Comparison of ENCODE assay signal across 18 mouse cellular contexts in genomic region chr10:117115652-117116051, GRCm38 (mm10). TPM values are rescaled to one million over a fixed set of nuclear protein-coding genes. Genes with fewer than 3 reads are reported as not detected.
DNase-seq lines count a peak whose midpoint lies in the region; ATAC-seq and TF ChIP-seq lines count a peak whose summit lies in the region.
"Had no signal": no experiment of that assay in that cellular context is flagged by ENCODE, and none has a peak within 500 bp of the region (broad histone marks: within the 10 kb centered on the region; RNA-seq: fewer than 3 reads in every experiment).

No protein-coding gene starts in this region.

- H3K79me2 ChIP-seq in heart, adult 2 months (replicated peaks; ENCODE audit: control insufficient read depth, insufficient read depth, low read length) = peaks cover 11% of the 10 kb centered on the region

- no peak overlapping the region for H3K9ac ChIP-seq in heart, adult 2 months (ENCODE audit: low read depth, low read length)
- no peak overlapping the region for H3K9ac ChIP-seq in heart, embryonic 16.5 days (ENCODE audit: low read length)
- H3K9ac ChIP-seq in liver, embryonic 13.5 days = peak overlapping the region; percentile 47; the same call in 1 of the 2 replicates
- no peak overlapping the region for H3K9ac ChIP-seq in liver, postnatal 0 days (replicated peaks)
- H3K9ac ChIP-seq: forebrain, embryonic 12.5 days had no signal

- no peak for TF ChIP-seq POLR2A in heart, adult 2 months (IDR thresholded peaks at IDR 0.05; ENCODE audit: insufficient read depth, low read depth, low read length)
- TF ChIP-seq POLR2A in embryonic fibroblast, embryonic 13.5 days (IDR thresholded peaks at IDR 0.05; ENCODE audit: low read depth, low read length) = no peak

- no peak overlapping the region for H3K4me3 ChIP-seq in heart, adult 2 months
- H3K4me3 ChIP-seq in heart, embryonic 16.5 days (ENCODE audit: low read length) = no peak overlapping the region
- no peak overlapping the region for H3K4me3 ChIP-seq in liver, embryonic 13.5 days (replicated peaks)
- no peak overlapping the region for H3K4me3 ChIP-seq in liver, postnatal 0 days (ENCODE audit: low read depth, low read length)
- no peak overlapping the region for H3K4me3 ChIP-seq in embryonic fibroblast, embryonic 13.5 days (ENCODE audit: insufficient read depth, low read length)
- H3K4me3 ChIP-seq: forebrain, embryonic 12.5 days; hindbrain, embryonic 10.5 days had no signal

- no peaks in the 10 kb centered on the region for H3K27me3 ChIP-seq in heart, adult 2 months (ENCODE audit: control insufficient read depth, insufficient read depth, low read length)
- H3K27me3 ChIP-seq in heart, embryonic 16.5 days (ENCODE audit: control insufficient read depth, insufficient read depth, low read length) = no peaks in the 10 kb centered on the region
- H3K27me3 ChIP-seq in liver, embryonic 13.5 days = no peaks in the 10 kb centered on the region
- H3K27me3 ChIP-seq in liver, postnatal 0 days (ENCODE audit: insufficient read depth, low read length) = no peaks in the 10 kb centered on the region
- H3K27me3 ChIP-seq: forebrain, embryonic 12.5 days had no signal

- DNase-seq in heart, adult 2 months = no peak
- no peak for DNase-seq in heart, postnatal 4 days
- DNase-seq in heart, adult 18-20 months = no peak
- no peak for DNase-seq in liver, embryonic 13.5 days
- DNase-seq in liver, postnatal 0 days = no peak
- DNase-seq: adrenal gland, postnatal 36 days; cerebellum, adult 18-20 months; cerebellum, postnatal 36 days; gastrocnemius, postnatal 10 days; kidney, adult 8-10 months; kidney, postnatal 36 days; right cerebral cortex, postnatal 25 days; thymus, postnatal 36 days had no signal

- H3K4me2 ChIP-seq in heart, embryonic 16.5 days (ENCODE audit: low read depth, low read length) = peak overlapping the region; percentile 8; the same call in 1 of the 2 replicates
- H3K4me2 ChIP-seq in liver, embryonic 13.5 days = no peak overlapping the region
- no peak overlapping the region for H3K4me2 ChIP-seq in liver, postnatal 0 days (ENCODE audit: low read depth, low read length)
- H3K4me2 ChIP-seq: forebrain, embryonic 12.5 days had no signal

- WGBS in heart, adult 2 months = 43% methylated on average over 3 of the region's 3 CpGs
- WGBS in heart, embryonic 16.5 days = 44% methylated on average over 3 of the region's 3 CpGs
- WGBS in liver, embryonic 13.5 days (ENCODE audit: insufficient replicate concordance) = 75% methylated on average over 3 of the region's 3 CpGs
- WGBS in liver, postnatal 0 days (ENCODE audit: insufficient replicate concordance) = 74% methylated on average over 3 of the region's 3 CpGs

- no peak for ATAC-seq in heart, embryonic 16.5 days (replicated peaks; ENCODE audit: extremely low read depth, insufficient read depth, low FRiP score)
- ATAC-seq in liver, embryonic 13.5 days (ENCODE audit: low read depth) = no peak
- ATAC-seq in liver, postnatal 0 days = no peak

- no peak for TF ChIP-seq CTCF in heart, adult 2 months (IDR thresholded peaks at IDR 0.05)
- no peak for TF ChIP-seq CTCF in liver, postnatal 0 days (IDR thresholded peaks at IDR 0.05; ENCODE audit: low read depth)
- no peak for TF ChIP-seq CTCF in embryonic fibroblast, embryonic 13.5 days (IDR thresholded peaks at IDR 0.05; ENCODE audit: borderline replicate concordance, insufficient read depth, low read length)

- no peak for TF ChIP-seq EP300 in heart, adult 2 months (IDR thresholded peaks at IDR 0.05; ENCODE audit: insufficient read depth, low read depth, low read length)
- TF ChIP-seq EP300 in liver, postnatal 0 days (IDR thresholded peaks at IDR 0.05; ENCODE audit: low read depth) = no peak

- H3K4me1 ChIP-seq in heart, adult 2 months (ENCODE audit: control insufficient read depth, insufficient read depth, low read length) = peaks cover 26% of the 10 kb centered on the region
- H3K4me1 ChIP-seq in heart, embryonic 16.5 days (ENCODE audit: control insufficient read depth, insufficient read depth, low read length) = peaks cover 50% of the 10 kb centered on the region
- H3K4me1 ChIP-seq in liver, embryonic 13.5 days (replicated peaks) = peaks cover 89% of the 10 kb centered on the region
- peaks cover 47% of the 10 kb centered on the region for H3K4me1 ChIP-seq in liver, postnatal 0 days (ENCODE audit: insufficient read depth)
- H3K4me1 ChIP-seq in embryonic fibroblast, embryonic 13.5 days (ENCODE audit: control insufficient read depth, insufficient read depth, low read length) = peaks cover 10% of the 10 kb centered on the region

- H3K27ac ChIP-seq in heart, adult 2 months = peak overlapping the region; percentile 15; the same call in 1 of the 2 replicates
- no peak overlapping the region for H3K27ac ChIP-seq in heart, embryonic 16.5 days (ENCODE audit: low read length)
- peak overlapping the region; percentile 47; the same call in 1 of the 2 replicates for H3K27ac ChIP-seq in liver, embryonic 13.5 days
- H3K27ac ChIP-seq in liver, postnatal 0 days (ENCODE audit: low read depth) = no peak overlapping the region
- H3K27ac ChIP-seq in embryonic fibroblast, embryonic 13.5 days (ENCODE audit: insufficient read depth, low read length) = peak overlapping the region; percentile 20; the same call in 1 of the 2 replicates
- H3K27ac ChIP-seq: forebrain, embryonic 12.5 days; hindbrain, embryonic 10.5 days had no signal

- intact Hi-C loops in heart, adult 2 months (cut with DNase I) = no loop called here

- H3K9me3 ChIP-seq in heart, embryonic 16.5 days (replicated peaks; ENCODE audit: control insufficient read depth, low read length) = no peaks in the 10 kb centered on the region
- no peaks in the 10 kb centered on the region for H3K9me3 ChIP-seq in liver, embryonic 13.5 days (replicated peaks)
- H3K9me3 ChIP-seq in liver, postnatal 0 days (ENCODE audit: low read length) = no peaks in the 10 kb centered on the region
- H3K9me3 ChIP-seq: forebrain, embryonic 12.5 days; G1E; hindbrain, embryonic 10.5 days had no signal

- H3K36me3 ChIP-seq in heart, adult 2 months (ENCODE audit: control insufficient read depth, insufficient read depth, low read length) = peaks cover 12% of the 10 kb centered on the region
- H3K36me3 ChIP-seq in heart, embryonic 16.5 days (ENCODE audit: control insufficient read depth, insufficient read depth) = no peaks in the 10 kb centered on the region
- peaks cover 10% of the 10 kb centered on the region for H3K36me3 ChIP-seq in liver, embryonic 13.5 days
- no peaks in the 10 kb centered on the region for H3K36me3 ChIP-seq in liver, postnatal 0 days (replicated peaks; ENCODE audit: insufficient read depth, low read length)
- H3K36me3 ChIP-seq: forebrain, embryonic 12.5 days had no signal

RNA-seq across cellular contexts. Expression of gene Frs2, which starts 32.7 kb away (rescaled TPM):
- 10 to 100 TPM; 14.2 to 17.0 TPM for total RNA-seq in heart, adult 2 months (2021)
- 13.4 and 26.0 TPM in 2 replicates for polyA plus RNA-seq in heart, adult 2 months (2012; rRNA removed)
- 10 to 100 TPM; 23.5 to 25.6 TPM for total RNA-seq in heart, postnatal 4 days (2021)
- polyA plus RNA-seq in heart, embryonic 16.5 days (2015; fragmentation: Nextera tagmentation; extraction: Ambion mirVana) = 16.1 and 17.5 TPM in 2 replicates
- 10 to 100 TPM; 15.3 to 16.4 TPM for total RNA-seq in heart, adult 18-20 months (2021)
- 8.1 and 11.7 TPM in 2 replicates for polyA plus RNA-seq in liver, embryonic 13.5 days (2015; fragmentation: Nextera tagmentation; extraction: Ambion mirVana)
- polyA plus RNA-seq in liver, postnatal 0 days (2015; fragmentation: Nextera tagmentation; extraction: Ambion mirVana) = 7.7 and 8.0 TPM in 2 replicates
- 54.8 and 61.5 TPM in 2 replicates for polyA plus RNA-seq in embryonic fibroblast, embryonic 13.5 days (2011; ENCODE audit: insufficient read length, low read depth, missing spikeins)

RNA-seq across cellular contexts. Expression of gene Cct2, which starts 52.0 kb away (rescaled TPM):
- total RNA-seq in heart, adult 2 months (2021) = 100 to 1,000 TPM; 123 to 129 TPM
- polyA plus RNA-seq in heart, adult 2 months (2012; rRNA removed) = 50.4 and 93.0 TPM in 2 replicates
- 100 to 1,000 TPM; 188 to 195 TPM for total RNA-seq in heart, postnatal 4 days (2021)
- polyA plus RNA-seq in heart, embryonic 16.5 days (2015; fragmentation: Nextera tagmentation; extraction: Ambion mirVana) = 167 and 185 TPM in 2 replicates
- 100 to 1,000 TPM; 130 to 135 TPM for total RNA-seq in heart, adult 18-20 months (2021)
- polyA plus RNA-seq in liver, embryonic 13.5 days (2015; fragmentation: Nextera tagmentation; extraction: Ambion mirVana) = 220 and 240 TPM in 2 replicates
- 101 and 105 TPM in 2 replicates for polyA plus RNA-seq in liver, postnatal 0 days (2015; fragmentation: Nextera tagmentation; extraction: Ambion mirVana)
- polyA plus RNA-seq in embryonic fibroblast, embryonic 13.5 days (2011; ENCODE audit: insufficient read length, low read depth, missing spikeins) = 458 and 514 TPM in 2 replicates

Comparison
In these comparisons a context has a peak if more than half of its experiments do, and no peak if none do; other contexts are left out.
1. H3K27ac ChIP-seq: peak in heart, adult 2 months (single experiment), liver, embryonic 13.5 days (single experiment) and embryonic fibroblast, embryonic 13.5 days (single experiment); none in heart, embryonic 16.5 days (single experiment) and liver, postnatal 0 days (single experiment).